Mouse (Mus musculus) megakaryocyte, embryonic 14.5 days (primary cell): ENCODE data around the gene Ankrd13d. TPM values are rescaled to one million over a fixed set of nuclear protein-coding genes. Genes with fewer than 3 reads are reported as not detected.
"Not testable (repeated sequence)": the region's sequence is repeated elsewhere in the genome, so short reads cannot be mapped to it uniquely, and the experiment has no call there.

ENCODE experiments used
- H3K27me3 ChIP-seq: replicated peaks from 2 replicates; pipeline ENCODE3; 2012; ENCODE audit warnings: inconsistent platforms
- H3K36me3 ChIP-seq: replicated peaks from 2 replicates; pipeline ENCODE3; 2012; ENCODE audit warnings: low read length, inconsistent platforms, mixed read lengths
- H3K4me1 ChIP-seq: 2 replicates; pipeline ENCODE4 v1.6.1; 2012; ENCODE audit warnings: inconsistent platforms
- H3K4me3 ChIP-seq: replicated peaks from 2 replicates; pipeline ENCODE3; 2012; ENCODE audit warnings: moderate library complexity, mild to moderate bottlenecking, inconsistent platforms
- H3K9me3 ChIP-seq: 2 replicates; pipeline ENCODE4 v1.6.1; 2012; ENCODE audit warnings: inconsistent platforms
- FLI1 ChIP-seq: IDR thresholded peaks from 2 replicates; pipeline ENCODE4 v1.6.1; 2012; ENCODE audit warnings: low read length, inconsistent platforms, mixed read lengths
- GATA1 ChIP-seq: IDR thresholded peaks from 3 replicates; pipeline ENCODE4 v1.6.1; 2012; ENCODE audit warnings: mixed read lengths, low read length, inconsistent platforms, borderline replicate concordance
- polyA plus RNA-seq: library from polyadenylated mRNA; stranded (reverse); fragments of >175 nt; gene quantifications from 2 replicates; pipeline ENCODE4 v1.2.3, GENCODE M21; 2012; ENCODE audit warnings: low replicate concordance; ENCODE audit not compliant: insufficient read depth

Ankrd13d gene
- polyA plus RNA-seq, 1 experiment = 5.6 TPM

- Histone ChIP-seq H3K27me3 (peaks cover 2% of the 10 kb centered on the region), H3K9me3 (no peaks in the 10 kb centered on the region), H3K36me3 (peaks cover 67% of the 10 kb centered on the region), H3K4me1 (peaks cover 59% of the 10 kb centered on the region), H3K4me3 (no peak overlapping the region)
- no peak for TF ChIP-seq FLI1
- no peak for TF ChIP-seq GATA1
These were observed 18.7 kb downstream of the Ankrd13d start for GRCm38 (mm10) chr19:4264171-4264780.

- TF ChIP-seq GATA1 = no peak
- H3K27me3 ChIP-seq = peaks cover 2% of the 10 kb centered on the region
- peaks cover 67% of the 10 kb centered on the region for H3K36me3 ChIP-seq
- H3K4me3 ChIP-seq = no peak overlapping the region
- peaks cover 54% of the 10 kb centered on the region for H3K4me1 ChIP-seq
- H3K9me3 ChIP-seq = no peaks in the 10 kb centered on the region
These were observed 19.2 kb downstream of the Ankrd13d start for GRCm38 (mm10) chr19:4263702-4264101.

- Histone ChIP-seq H3K9me3 (no peaks in the 10 kb centered on the region), H3K27me3 (peaks cover 2% of the 10 kb centered on the region), H3K4me3 (peak overlapping the region; percentile 9), H3K4me1 (peaks cover 47% of the 10 kb centered on the region), H3K36me3 (peaks cover 64% of the 10 kb centered on the region)
- TF ChIP-seq GATA1 (no peak), FLI1 (no peak)
These were observed 20.2 kb downstream of the Ankrd13d start for GRCm38 (mm10) chr19:4262756-4263155.

GRCm38 (mm10) chr19:4261038-4261698, 21.8 kb downstream of the Ankrd13d start:
- Histone ChIP-seq H3K4me1 (peaks cover 58% of the 10 kb centered on the region), H3K4me3 (no peak overlapping the region), H3K9me3 (no peaks in the 10 kb centered on the region), H3K27me3 (peaks cover under 1% of the 10 kb centered on the region), H3K36me3 (peaks cover 50% of the 10 kb centered on the region)
- TF ChIP-seq GATA1 (no peak), FLI1 (no peak)

GRCm38 (mm10) chr19:4257897-4258252, 25.1 kb downstream of the Ankrd13d start:
- no peak for TF ChIP-seq GATA1
- TF ChIP-seq FLI1 = no peak
- Histone ChIP-seq H3K4me3 (peak overlapping the region; percentile 96), H3K9me3 (no peaks in the 10 kb centered on the region), H3K36me3 (peaks cover 17% of the 10 kb centered on the region), H3K27me3 (peaks cover 7% of the 10 kb centered on the region), H3K4me1 (peaks cover 48% of the 10 kb centered on the region)

GRCm38 (mm10) chr19:4257216-4257896, 25.6 kb downstream of the Ankrd13d start:
- Histone ChIP-seq H3K4me3 (peak overlapping the region; percentile 96), H3K36me3 (peaks cover 12% of the 10 kb centered on the region), H3K27me3 (peaks cover 9% of the 10 kb centered on the region), H3K4me1 (peaks cover 48% of the 10 kb centered on the region), H3K9me3 (no peaks in the 10 kb centered on the region)
- TF ChIP-seq FLI1 = no peak
- no peak for TF ChIP-seq GATA1

GRCm38 (mm10) chr19:4255583-4256162, 27.3 kb downstream of the Ankrd13d start:
- H3K36me3 ChIP-seq = no peaks in the 10 kb centered on the region
- TF ChIP-seq GATA1 (no peak), FLI1 (no peak)

GRCm38 (mm10) chr19:4254230-4254629, 28.7 kb downstream of the Ankrd13d start:
- H3K36me3 ChIP-seq = no peaks in the 10 kb centered on the region
- no peaks in the 10 kb centered on the region for H3K9me3 ChIP-seq
- TF ChIP-seq FLI1 (no peak), GATA1 (no peak)
- peaks cover 9% of the 10 kb centered on the region for H3K27me3 ChIP-seq
- peaks cover 27% of the 10 kb centered on the region for H3K4me1 ChIP-seq
- H3K4me3 ChIP-seq = no peak overlapping the region

More at GRCm38 (mm10) chr19:4255583-4256162, 27.3 kb downstream of the Ankrd13d start:
- Histone ChIP-seq H3K4me3 (no peak overlapping the region), H3K27me3 (peaks cover 9% of the 10 kb centered on the region), H3K9me3 (no peaks in the 10 kb centered on the region), H3K4me1 (peaks cover 34% of the 10 kb centered on the region)

- H3K9me3 ChIP-seq, H3K4me3 ChIP-seq, H3K27me3 ChIP-seq, H3K36me3 ChIP-seq: not testable (repeated sequence)
- peaks cover 21% of the 10 kb centered on the region for H3K4me1 ChIP-seq
These were observed 34.3 kb downstream of the Ankrd13d start for GRCm38 (mm10) chr19:4248683-4249082.

GRCm38 (mm10) chr19:4247010-4247409, 35.9 kb downstream of the Ankrd13d start:
- no peak for TF ChIP-seq GATA1
- TF ChIP-seq FLI1 = no peak
- H3K4me1 ChIP-seq = peaks cover 17% of the 10 kb centered on the region

More at GRCm38 (mm10) chr19:4247010-4247409, 35.9 kb downstream of the Ankrd13d start:
- Histone ChIP-seq H3K9me3 (no peaks in the 10 kb centered on the region), H3K36me3 (no peaks in the 10 kb centered on the region), H3K4me3 (no peak overlapping the region), H3K27me3 (no peaks in the 10 kb centered on the region)
